Mouse (Mus musculus): ENCODE results near the gene Entpd8.

Gene Entpd8

DNA sequence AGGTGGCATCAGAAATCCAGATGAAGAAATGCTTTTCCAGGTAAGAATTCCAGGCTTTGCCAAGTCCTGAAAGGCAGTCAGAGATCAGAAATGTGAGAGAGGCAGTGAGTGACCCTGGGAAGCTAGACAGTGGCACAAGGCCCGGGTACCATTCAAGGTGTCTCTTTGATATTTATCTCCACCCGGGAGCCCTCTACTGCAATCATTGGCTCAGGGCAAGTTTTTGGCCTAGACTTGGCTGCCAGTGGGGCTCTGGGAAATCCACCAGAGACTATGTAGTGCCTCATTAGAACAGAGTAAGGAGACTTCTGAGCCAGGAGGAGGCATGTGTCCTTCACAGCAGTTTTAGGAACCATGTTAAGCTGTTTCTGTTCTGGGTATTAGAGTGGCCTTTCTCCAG is 42.6 kb downstream of the Entpd8 start:
- ChIA-PET CTCF (interaction anchor here in 3 of 4 experiments (0.5 to 0.8 kb wide), 3 partner anchors 21 to 154 kb away, joined by 3 to 5 read pairs (median 4); no protein-coding TSS in a partner anchor), POLR2A (interaction anchor here in 1 of 4 experiments (1.7 kb wide), 1 partner anchor 12 kb away, joined by 4 read pairs; no protein-coding TSS in a partner anchor)

DNA sequence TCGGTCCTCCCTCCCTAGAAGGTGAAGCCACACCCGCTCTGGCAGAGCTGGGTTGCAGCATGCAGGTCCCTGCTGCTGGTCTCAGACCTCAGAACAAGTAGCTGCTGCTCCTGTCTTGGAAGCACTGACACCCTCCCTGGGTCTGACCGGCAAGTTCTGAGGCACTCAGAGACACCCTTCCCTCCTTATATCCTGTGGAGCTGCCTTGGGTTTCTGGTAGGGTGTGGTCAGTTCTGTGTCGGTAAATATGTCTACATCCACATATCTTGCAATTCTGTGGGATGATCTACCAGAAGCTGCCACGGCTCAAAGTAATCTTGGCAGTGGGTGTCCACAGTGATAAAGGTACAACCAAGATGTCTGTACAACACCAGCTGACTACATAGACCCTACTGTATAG is 43.4 kb downstream of the Entpd8 start:
- ChIA-PET CTCF (interaction anchor here in 3 of 4 experiments (0.5 to 1.3 kb wide), 7 partner anchors 9 to 323 kb away, joined by 3 to 10 read pairs (median 3); no protein-coding TSS in a partner anchor), POLR2A (interaction anchor here in 2 of 4 experiments (0.5 to 1.7 kb wide), 2 partner anchors 13 to 75 kb away, joined by 3 to 4 read pairs; no protein-coding TSS in a partner anchor)

DNA sequence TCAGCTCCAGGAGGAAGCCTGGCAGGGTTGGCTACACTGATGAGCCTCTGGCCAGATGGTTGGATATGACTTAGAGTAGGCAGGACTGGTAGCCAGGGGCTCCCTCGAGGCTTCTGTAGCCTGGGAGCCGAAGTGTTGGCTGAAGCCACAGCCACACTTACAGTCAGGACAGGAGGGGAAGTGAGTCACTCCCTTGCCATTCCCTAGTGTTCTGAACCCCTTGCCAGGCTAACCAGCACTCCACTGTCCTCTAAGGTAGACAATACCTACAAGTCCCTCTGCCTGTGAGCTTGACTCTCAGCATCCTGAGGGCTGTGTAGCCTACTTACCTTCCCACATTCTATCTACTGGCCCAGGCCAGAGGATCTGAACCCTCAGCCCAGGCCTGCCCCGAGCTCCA is 44.3 kb downstream of the Entpd8 start:
- CTCF ChIA-PET = interaction anchor here in 2 of 4 experiments (0.5 to 1.3 kb wide), 3 partner anchors 10 to 191 kb away, joined by 3 to 5 read pairs (median 3); no protein-coding TSS in a partner anchor
- POLR2A ChIA-PET = interaction anchor here in 1 of 4 experiments (1.2 kb wide), 1 partner anchor 100 kb away, joined by 3 read pairs; the partner anchor contains the start of gene Tubb4b

DNA sequence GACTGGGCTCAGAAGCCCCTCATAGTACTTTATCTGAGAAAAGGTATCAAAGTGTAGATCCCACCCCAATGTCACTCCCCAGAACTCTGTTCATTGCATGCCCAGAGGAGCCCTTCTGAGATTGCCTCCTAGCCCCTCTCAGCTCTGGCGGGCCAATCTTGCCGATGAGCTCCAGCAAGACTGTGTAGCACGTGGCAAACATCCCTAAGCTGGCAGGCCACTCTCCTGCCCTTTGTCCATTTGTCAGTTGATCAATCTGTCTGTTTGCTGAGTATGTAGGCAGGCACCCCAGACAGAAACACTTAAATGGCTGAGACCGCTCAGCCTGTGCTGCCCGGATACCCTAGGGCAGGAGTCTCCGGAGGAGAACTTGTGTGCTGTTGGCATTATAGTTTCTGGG is 45.0 kb downstream of the Entpd8 start:
- ChIA-PET POLR2A (interaction anchor here in 2 of 4 experiments (0.6 to 1.4 kb wide), 3 partner anchors 18 to 99 kb away, joined by 3 to 4 read pairs (median 4); partner anchors contain the start of gene Tubb4b (in 1 of the 2)), CTCF (interaction anchor here in 1 of 4 experiments (0.9 to 1.6 kb wide), 2 partner anchors 38 to 88 kb away, joined by 4 read pairs; no protein-coding TSS in a partner anchor)

DNA sequence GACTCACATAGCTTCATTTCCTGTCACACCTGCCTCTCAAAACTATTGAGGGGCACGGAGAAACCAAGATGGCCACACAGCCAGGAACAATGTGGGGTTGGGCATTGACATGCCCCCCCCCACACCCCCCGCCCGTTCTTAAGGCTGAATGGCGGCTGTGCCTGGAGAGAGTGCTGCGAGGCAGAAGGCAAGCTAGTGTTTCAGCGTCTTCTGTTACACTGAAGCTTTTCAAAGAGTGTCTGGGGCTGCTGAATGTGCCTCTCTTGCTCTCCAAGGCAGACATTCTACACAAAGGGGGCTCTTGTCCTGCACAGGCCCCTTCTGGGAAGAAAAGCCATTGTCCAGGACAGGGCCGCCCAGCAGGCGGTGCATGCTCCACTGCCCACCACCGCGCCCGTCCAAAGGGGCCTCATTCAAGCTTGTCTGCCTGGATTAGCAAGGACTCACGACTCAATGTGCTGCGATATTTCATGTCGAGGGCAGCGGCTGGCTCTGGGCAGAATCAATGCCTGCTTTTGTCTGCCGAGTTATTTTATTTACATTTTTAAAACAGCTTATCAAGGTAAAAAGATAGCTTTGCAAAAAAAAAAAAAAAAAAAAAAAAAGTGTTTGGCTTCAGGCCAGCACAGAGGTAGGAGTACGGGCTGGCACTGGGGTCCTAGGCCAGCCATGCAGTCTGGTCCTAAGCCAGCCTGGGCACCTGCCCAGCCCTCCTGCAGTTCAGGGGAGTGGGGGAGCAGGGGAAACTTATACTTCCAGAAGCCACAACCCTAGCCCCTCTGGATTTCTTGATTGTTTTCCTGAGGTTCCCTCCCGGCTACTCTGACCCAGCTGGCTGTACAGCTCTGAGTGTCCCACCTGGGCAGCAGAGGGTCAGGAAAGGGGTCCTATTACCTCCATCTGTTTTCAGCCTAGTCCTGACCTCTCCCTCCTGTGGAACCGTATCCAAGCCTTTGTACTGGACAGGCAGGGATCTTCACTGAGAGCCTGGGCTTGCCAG is 46.2 kb downstream of the Entpd8 start:
- ChIA-PET POLR2A (interaction anchor here in 3 of 4 experiments (0.6 to 1.4 kb wide), 7 partner anchors 10 to 306 kb away, joined by 3 to 4 read pairs (median 3); partner anchors contain the start of gene AL732309.1 (in 1 of the 3)), CTCF (interaction anchor here (0.6 to 1.6 kb wide), 11 partner anchors 21 to 491 kb away, joined by 3 to 8 read pairs (median 3); partner anchors contain the start of genes Ccdc183 (in 1 of the 4), Nrarp (in 1 of the 4) and Tmem203 (in 1 of the 4))

DNA sequence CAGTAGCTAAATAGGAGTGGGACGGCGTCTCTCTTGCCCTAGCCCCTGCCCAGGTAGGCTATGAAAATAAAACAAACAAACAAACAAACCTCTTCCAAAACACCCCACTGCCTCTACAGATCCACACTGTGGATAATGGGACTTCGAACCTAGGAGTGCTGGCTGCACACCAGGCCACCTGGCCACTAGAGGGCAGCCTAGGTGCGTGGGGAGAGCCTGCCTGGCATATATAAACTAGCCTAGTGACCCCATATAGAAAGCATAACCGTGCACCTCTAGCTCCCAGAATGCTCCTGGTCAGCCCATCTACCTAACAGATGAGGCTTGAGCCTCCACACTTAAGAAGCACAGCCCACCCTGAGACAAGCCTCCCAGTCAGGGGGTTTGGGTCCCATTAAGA is 47.1 kb downstream of the Entpd8 start:
- POLR2A ChIA-PET = interaction anchor here in 1 of 4 experiments (1.0 kb wide), 1 partner anchor 119 kb away, joined by 3 read pairs; the partner anchor contains the start of gene AL732309.1
- CTCF ChIA-PET = interaction anchor here in 3 of 4 experiments (0.6 to 1.3 kb wide), 5 partner anchors 16 to 490 kb away, joined by 3 read pairs; partner anchors contain the start of genes Ccdc183 (in 1 of the 3) and Nrarp (in 1 of the 3)

DNA sequence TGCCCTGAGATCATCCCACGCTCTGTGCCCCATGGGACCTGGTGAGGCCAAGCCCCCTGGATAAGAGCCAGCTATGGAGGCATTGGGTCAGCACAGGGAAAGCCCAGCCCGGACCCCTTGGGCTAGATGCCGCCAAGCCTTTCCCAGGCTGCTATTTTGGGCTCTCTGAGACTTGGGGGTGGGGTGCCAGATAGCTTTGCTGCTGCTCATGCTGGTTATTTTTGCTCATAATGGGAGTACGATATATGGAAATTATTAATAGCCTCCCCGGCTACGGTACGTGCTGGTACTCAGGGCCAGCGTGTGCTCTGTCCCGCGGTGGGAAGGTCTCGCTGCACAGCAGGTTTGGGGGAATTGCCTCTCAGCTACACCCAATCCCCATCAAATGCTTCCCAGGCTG is 48.0 kb downstream of the Entpd8 start:
- ChIA-PET POLR2A (interaction anchor here in 1 of 4 experiments (1.4 kb wide), 1 partner anchor 8 kb away, joined by 5 read pairs; no protein-coding TSS in a partner anchor), CTCF (interaction anchor here in 2 of 4 experiments (0.5 to 1.3 kb wide), 2 partner anchors 58 to 672 kb away, joined by 3 to 4 read pairs; no protein-coding TSS in a partner anchor)

DNA sequence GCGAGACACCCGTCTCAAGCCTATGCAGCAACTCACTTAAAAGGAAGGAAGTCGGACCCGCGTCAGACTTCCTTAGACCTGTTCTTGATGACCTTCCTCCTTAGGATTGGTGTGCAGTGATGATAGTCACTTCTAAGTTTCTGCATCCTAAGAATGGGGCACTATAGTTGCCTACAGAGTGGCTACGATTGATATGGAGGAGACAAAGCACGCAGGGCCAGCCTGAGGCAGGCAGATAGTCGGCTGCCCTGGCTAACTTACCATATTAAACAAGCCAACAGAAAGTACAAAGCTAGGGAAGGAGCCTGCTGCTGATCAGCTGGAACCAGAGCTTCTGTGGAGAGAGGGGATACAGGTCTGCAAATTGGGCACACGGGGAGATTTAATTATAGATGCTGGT is 51.5 kb downstream of the Entpd8 start:
- CTCF ChIA-PET = no interaction called here
- POLR2A ChIA-PET = no interaction called here
